In genomic region chr5:122054130-122054843, GRCm38 (mm10) we compare ENCODE assay signal across 8 mouse cellular contexts. TPM values are rescaled to one million over a fixed set of nuclear protein-coding genes. Genes with fewer than 3 reads are reported as not detected.
DNase-seq lines count a peak whose midpoint lies in the region; ATAC-seq lines count a peak whose summit lies in the region.

No protein-coding gene starts in this region.

- ATAC-seq in embryonic facial prominence, embryonic 15.5 days (ENCODE audit: insufficient number of reproducible peaks, low FRiP score, low TSS enrichment, low read depth): no peak
- ATAC-seq in limb, embryonic 12.5 days (ENCODE audit: insufficient number of reproducible peaks, insufficient read depth, low FRiP score, low TSS enrichment, low read depth): no peak
- peak; percentile 48 for ATAC-seq in midbrain, embryonic 15.5 days (replicated peaks)

- peaks cover 23% of the 10 kb centered on the region for H3K4me1 ChIP-seq in embryonic facial prominence, embryonic 15.5 days
- peaks cover 40% of the 10 kb centered on the region for H3K4me1 ChIP-seq in hindbrain, embryonic 10.5 days (replicated peaks)
- peaks cover 31% of the 10 kb centered on the region for H3K4me1 ChIP-seq in limb, embryonic 12.5 days (replicated peaks)
- H3K4me1 ChIP-seq in midbrain, embryonic 15.5 days: peaks cover 36% of the 10 kb centered on the region

- H3K36me3 ChIP-seq in embryonic facial prominence, embryonic 15.5 days: no peaks in the 10 kb centered on the region
- no peaks in the 10 kb centered on the region for H3K36me3 ChIP-seq in hindbrain, embryonic 10.5 days
- H3K36me3 ChIP-seq in limb, embryonic 12.5 days: no peaks in the 10 kb centered on the region
- no peaks in the 10 kb centered on the region for H3K36me3 ChIP-seq in midbrain, embryonic 15.5 days (replicated peaks)

- peak; percentile 52 for DNase-seq in A20 (ENCODE audit: low read depth, low spot score)
- DNase-seq in adrenal gland, adult 8-10 months: peak; percentile 45
- peak; percentile 50 for DNase-seq in hindbrain, embryonic 10.5 days (ENCODE audit: low spot score)
- DNase-seq in right cerebral cortex, postnatal 4 days: no peak
- DNase-seq in spleen, postnatal 14 days (ENCODE audit: low spot score in 2 of 2): no peak

- H3K27ac ChIP-seq in embryonic facial prominence, embryonic 15.5 days (replicated peaks): no peak overlapping the region
- peak overlapping the region; percentile 74 for H3K27ac ChIP-seq in hindbrain, embryonic 10.5 days
- no peak overlapping the region for H3K27ac ChIP-seq in limb, embryonic 12.5 days
- peak overlapping the region; percentile 67 for H3K27ac ChIP-seq in midbrain, embryonic 15.5 days

- H3K27me3 ChIP-seq in embryonic facial prominence, embryonic 15.5 days: peaks cover 29% of the 10 kb centered on the region
- peaks cover 44% of the 10 kb centered on the region for H3K27me3 ChIP-seq in hindbrain, embryonic 10.5 days (ENCODE audit: insufficient read depth, poor library complexity, severe bottlenecking)
- peaks cover 45% of the 10 kb centered on the region for H3K27me3 ChIP-seq in limb, embryonic 12.5 days
- H3K27me3 ChIP-seq in midbrain, embryonic 15.5 days (replicated peaks): no peaks in the 10 kb centered on the region

- 41% methylated on average over 13 of the region's 13 CpGs for WGBS in embryonic facial prominence, embryonic 15.5 days
- WGBS in hindbrain, embryonic 10.5 days: 41% methylated on average over 13 of the region's 13 CpGs
- 35% methylated on average over 13 of the region's 13 CpGs for WGBS in limb, embryonic 12.5 days
- 39% methylated on average over 13 of the region's 13 CpGs for WGBS in midbrain, embryonic 15.5 days

- peak overlapping the region; percentile 18; the same call in 1 of the 2 replicates for H3K4me2 ChIP-seq in embryonic facial prominence, embryonic 15.5 days (replicated peaks)
- peak overlapping the region; percentile 46 for H3K4me2 ChIP-seq in limb, embryonic 12.5 days
- peak overlapping the region; percentile 51 for H3K4me2 ChIP-seq in midbrain, embryonic 15.5 days

- no peak overlapping the region for H3K4me3 ChIP-seq in embryonic facial prominence, embryonic 15.5 days (replicated peaks)
- peak overlapping the region; percentile 36 for H3K4me3 ChIP-seq in hindbrain, embryonic 10.5 days
- H3K4me3 ChIP-seq in limb, embryonic 12.5 days (replicated peaks): peak overlapping the region; percentile 18; the same call in 1 of the 2 replicates
- H3K4me3 ChIP-seq in midbrain, embryonic 15.5 days: peak overlapping the region; percentile 23

- H3K9me3 ChIP-seq in embryonic facial prominence, embryonic 15.5 days (replicated peaks): no peaks in the 10 kb centered on the region
- H3K9me3 ChIP-seq in hindbrain, embryonic 10.5 days: peaks cover 9% of the 10 kb centered on the region
- peaks cover 8% of the 10 kb centered on the region for H3K9me3 ChIP-seq in limb, embryonic 12.5 days
- no peaks in the 10 kb centered on the region for H3K9me3 ChIP-seq in midbrain, embryonic 15.5 days

- no peak overlapping the region for H3K9ac ChIP-seq in embryonic facial prominence, embryonic 15.5 days
- H3K9ac ChIP-seq in limb, embryonic 12.5 days (replicated peaks): no peak overlapping the region
- no peak overlapping the region for H3K9ac ChIP-seq in midbrain, embryonic 15.5 days

RNA-seq across cellular contexts. Expression of gene Cux2, which starts 4.4 kb away (rescaled TPM):
- 10 to 100 TPM; 25.7 to 41.7 (median 33.2) TPM for total RNA-seq in adrenal gland, adult 8-10 months (2022)
- 1.6 and 4.1 TPM in 2 replicates for polyA plus RNA-seq in embryonic facial prominence, embryonic 15.5 days (2015; fragmentation: Nextera tagmentation; extraction: Ambion mirVana)
- polyA plus RNA-seq in hindbrain, embryonic 10.5 days (2016; fragmentation: Nextera tagmentation; extraction: Ambion mirVana): 4.5 and 12.0 TPM in 2 replicates
- 5.0 and 5.9 TPM in 2 replicates for polyA plus RNA-seq in limb, embryonic 12.5 days (2016; fragmentation: Nextera tagmentation; extraction: Ambion mirVana)
- 24.7 and 27.3 TPM in 2 replicates for polyA plus RNA-seq in midbrain, embryonic 15.5 days (2015; fragmentation: Nextera tagmentation; extraction: Ambion mirVana)

RNA-seq across cellular contexts. Expression of gene Myl2, which starts 46.5 kb away (rescaled TPM):
- not detected for total RNA-seq in adrenal gland, adult 8-10 months (2022)
- polyA plus RNA-seq in embryonic facial prominence, embryonic 15.5 days (2015; fragmentation: Nextera tagmentation; extraction: Ambion mirVana): 3.6 and 4.6 TPM in 2 replicates
- polyA plus RNA-seq in hindbrain, embryonic 10.5 days (2016; fragmentation: Nextera tagmentation; extraction: Ambion mirVana): 0.59 and 1.4 TPM in 2 replicates
- 1.8 TPM in 1 of 2 replicates, not detected in the other for polyA plus RNA-seq in limb, embryonic 12.5 days (2016; fragmentation: Nextera tagmentation; extraction: Ambion mirVana)
- polyA plus RNA-seq in midbrain, embryonic 15.5 days (2015; fragmentation: Nextera tagmentation; extraction: Ambion mirVana): 0.71 and 6.6 TPM in 2 replicates

Comparison
In these comparisons a context has a peak if more than half of its experiments do, and no peak if none do; other contexts are left out.
1. DNase-seq: peak in A20 (single experiment), adrenal gland, adult 8-10 months (single experiment) and hindbrain, embryonic 10.5 days (single experiment); none in right cerebral cortex, postnatal 4 days (single experiment) and spleen, postnatal 14 days (0 of 2).
2. H3K27ac ChIP-seq: peak in hindbrain, embryonic 10.5 days (single experiment) and midbrain, embryonic 15.5 days (single experiment); none in embryonic facial prominence, embryonic 15.5 days (single experiment) and limb, embryonic 12.5 days (single experiment).
3. Peak in every context shown above with its lines, with median percentiles within 50 percentile points of each other: H3K4me2 ChIP-seq.